Mouse (Mus musculus) lung, embryonic 16.5 days (tissue): ENCODE measurements around the gene Gm19684. TPM values are rescaled to one million over a fixed set of nuclear protein-coding genes. Genes with fewer than 3 reads are reported as not detected.
"Not testable (repeated sequence)": the region's sequence is repeated elsewhere in the genome, so short reads cannot be mapped to it uniquely, and the experiment has no call there.

Source experiments
- ATAC-seq: fragments of 200-750 bp; cut with Nextera tagmentation; 2 replicates; pipeline ENCODE4 v1.8.0; 2017; ENCODE audit warnings: low read depth, mild to moderate bottlenecking, moderate library complexity
- H3K27ac ChIP-seq: fragments of 300-500 bp; sonication (generic); 2 replicates; pipeline ENCODE4 v1.5.1; 2014; ENCODE audit warnings: mild to moderate bottlenecking, control low read depth, low read length
- H3K27me3 ChIP-seq: fragments of 300-500 bp; sonication (generic); 2 replicates; pipeline ENCODE4 v1.6.1; 2014; ENCODE audit warnings: low read depth, low read length, mixed read lengths; ENCODE audit not compliant: control insufficient read depth, insufficient read depth
- H3K36me3 ChIP-seq: fragments of 300-500 bp; sonication (generic); 2 replicates; pipeline ENCODE4 v1.6.1; 2014; ENCODE audit warnings: low read length; ENCODE audit not compliant: control insufficient read depth, insufficient read depth
- H3K4me1 ChIP-seq: fragments of 300-500 bp; sonication (generic); replicated peaks from 2 replicates; pipeline ENCODE4 v1.6.1; 2014; ENCODE audit warnings: low read length, mixed read lengths; ENCODE audit not compliant: control insufficient read depth, insufficient read depth
- H3K4me2 ChIP-seq: fragments of 300-500 bp; sonication (generic); 2 replicates; pipeline ENCODE4 v1.6.1; 2014; ENCODE audit warnings: low read depth, low read length, control low read depth
- H3K4me3 ChIP-seq: fragments of 300-500 bp; sonication (generic); 2 replicates; pipeline ENCODE4 v1.5.1; 2014; ENCODE audit warnings: mild to moderate bottlenecking, low read length, control low read depth
- H3K9ac ChIP-seq: fragments of 300-500 bp; sonication (generic); 2 replicates; pipeline ENCODE4 v1.6.1; 2014; ENCODE audit warnings: low read length, control low read depth
- H3K9me3 ChIP-seq: fragments of 300-500 bp; sonication (generic); 2 replicates; pipeline ENCODE4 v1.6.1; 2016; ENCODE audit warnings: low read length; ENCODE audit not compliant: control insufficient read depth
- WGBS: fragments of 180-500 bp; shearing (Covaris S2); extraction: QIAGEN DNeasy Blood & Tissue Kit; methylation state at CpG from one replicate; pipeline ENCODE4 v1.1.7; 2014; 5-methylcytosine and 5-hydroxymethylcytosine counted together
- polyA plus RNA-seq: library from polyadenylated mRNA; unstranded; fragments of >200 nt; fragmentation: Nextera tagmentation; extraction: Ambion mirVana; gene quantifications from 2 replicates; pipeline ENCODE4 v1.2.1, GENCODE M21; 2015

The Gm19684 gene
- polyA plus RNA-seq, 1 experiment from 2014 or later, result not detected

GRCm38 (mm10) chr17:36168039-36168652 is 46.7 kb downstream of the Gm19684 start, which contains the start of gene Gm8909:
Gene Gm8909 (minus strand): TSS chr17:36168537.
- peak within 1 kb of the TSS; percentile 59 for H3K4me3 ChIP-seq
- no peaks in the 10 kb centered on the region for H3K4me1 ChIP-seq
- H3K27me3 ChIP-seq, result peaks cover 22% of the 10 kb centered on the region
- peak; percentile 29 for ATAC-seq
- H3K36me3 ChIP-seq, result no peaks in the 10 kb centered on the region
- whole genome bisulfite sequencing, result 3% methylated on average over 62 of the region's 63 CpGs
- H3K9me3 ChIP-seq, result no peaks in the 10 kb centered on the region
- H3K4me2 ChIP-seq, result peak within 1 kb of the TSS; percentile 57
- peak within 1 kb of the TSS; percentile 71 for H3K9ac ChIP-seq
- H3K27ac ChIP-seq, result peak within 1 kb of the TSS; percentile 66

GRCm38 (mm10) chr17:36169094-36169493 is 47.6 kb downstream of the Gm19684 start:
- not testable (repeated sequence) for H3K9me3 ChIP-seq, H3K9ac ChIP-seq, H3K4me1 ChIP-seq, H3K4me3 ChIP-seq, H3K4me2 ChIP-seq, H3K36me3 ChIP-seq
- Histone ChIP-seq H3K27me3 (peaks cover 22% of the 10 kb centered on the region), H3K27ac (peak overlapping the region; percentile 66; the same call in 1 of the 2 replicates)
- ATAC-seq, result peak; percentile 42; the same call in 1 of the 2 replicates
- WGBS, result no CpG with 5 or more reads among the region's 1 CpGs

GRCm38 (mm10) chr17:36169753-36170152 is 48.3 kb downstream of the Gm19684 start:
- Histone ChIP-seq H3K9me3 (no peaks in the 10 kb centered on the region), H3K4me1 (no peaks in the 10 kb centered on the region), H3K27ac (peak overlapping the region; percentile 66), H3K4me2 (peak overlapping the region; percentile 17; the same call in 1 of the 2 replicates), H3K4me3 (no peak overlapping the region), H3K27me3 (peaks cover 22% of the 10 kb centered on the region), H3K9ac (no peak overlapping the region), H3K36me3 (no peaks in the 10 kb centered on the region)
- ATAC-seq, result no peak

- Histone ChIP-seq H3K27ac (peak overlapping the region; percentile 66; the same call in 1 of the 2 replicates), H3K4me1 (no peaks in the 10 kb centered on the region), H3K9ac (no peak overlapping the region), H3K27me3 (peaks cover 22% of the 10 kb centered on the region), H3K9me3 (no peaks in the 10 kb centered on the region), H3K4me3 (no peak overlapping the region), H3K36me3 (no peaks in the 10 kb centered on the region), H3K4me2 (no peak overlapping the region)
- 15% methylated on average over 1 of the region's 1 CpGs for WGBS
- ATAC-seq, result peak; percentile 59
These were observed 48.9 kb downstream of the Gm19684 start for GRCm38 (mm10) chr17:36170287-36170814.

GRCm38 (mm10) chr17:36176132-36176531 is 54.7 kb downstream of the Gm19684 start:
- H3K9ac ChIP-seq, H3K4me1 ChIP-seq, H3K36me3 ChIP-seq, ATAC-seq, H3K4me3 ChIP-seq, H3K27ac ChIP-seq, H3K9me3 ChIP-seq, H3K27me3 ChIP-seq, H3K4me2 ChIP-seq: not testable (repeated sequence)
- WGBS, result no CpG with 5 or more reads among the region's 2 CpGs

- H3K4me1 ChIP-seq, H3K9me3 ChIP-seq, H3K36me3 ChIP-seq, H3K27me3 ChIP-seq: not testable (repeated sequence)
- peak overlapping the region; percentile 59 for H3K27ac ChIP-seq
- peak overlapping the region; percentile 64 for H3K9ac ChIP-seq
- H3K4me3 ChIP-seq, result peak overlapping the region; percentile 47
- H3K4me2 ChIP-seq, result peak overlapping the region; percentile 63
- WGBS, result under 1% methylated on average over 36 of the region's 40 CpGs
- ATAC-seq, result peak; percentile 70
These were observed 57.5 kb downstream of the Gm19684 start for GRCm38 (mm10) chr17:36178938-36179337.

Other genes with a start within 250 kb of the Gm19684 start
- 40.2 and 42.4 TPM in 2 replicates for gene Dhx16, start 241.9 kb upstream of the Gm19684 start, polyA plus RNA-seq
- gene 2310061I04Rik, start 224.2 kb upstream of the Gm19684 start, polyA plus RNA-seq, result 15.6 TPM in 2 replicates
- gene Atat1, start 211.6 kb upstream of the Gm19684 start, polyA plus RNA-seq, result 62.6 and 62.7 TPM in 2 replicates
- 67.5 and 73.1 TPM in 2 replicates for gene Mrps18b, start 205.3 kb upstream of the Gm19684 start, polyA plus RNA-seq
- gene Ppp1r10, start 205.2 kb upstream of the Gm19684 start, polyA plus RNA-seq, result 38.0 and 40.5 TPM in 2 replicates
- 70.6 and 82.5 TPM in 2 replicates for gene Abcf1, start 151.9 kb upstream of the Gm19684 start, polyA plus RNA-seq
- gene Gnl1, start 141.8 kb upstream of the Gm19684 start, polyA plus RNA-seq, result 43.1 and 44.7 TPM in 2 replicates
- gene Prr3, start 141.4 kb upstream of the Gm19684 start, polyA plus RNA-seq, result 27.5 and 29.7 TPM in 2 replicates
- 2.0 and 2.2 TPM in 2 replicates for gene H2-T24, start 101.1 kb upstream of the Gm19684 start, polyA plus RNA-seq
- 7.2 and 11.7 TPM in 2 replicates for gene H2-T23, start 88.8 kb upstream of the Gm19684 start, polyA plus RNA-seq
- gene H2-T22, start 78.9 kb upstream of the Gm19684 start, polyA plus RNA-seq, result 18.8 and 19.4 TPM in 2 replicates
- not detected in 2 replicates for gene Gm6034, start 78.7 kb upstream of the Gm19684 start, polyA plus RNA-seq
- gene Gm11127, start 63.3 kb upstream of the Gm19684 start, polyA plus RNA-seq, result not detected in 2 replicates
- not detected in 2 replicates for gene Gm7030, start 7.7 kb downstream of the Gm19684 start, polyA plus RNA-seq
- gene Gm8909, start 46.9 kb downstream of the Gm19684 start, polyA plus RNA-seq, result 24.5 and 27.5 TPM in 2 replicates
- 0.80 and 1.1 TPM in 2 replicates for gene H2-T3, start 68.6 kb downstream of the Gm19684 start, polyA plus RNA-seq
- gene Rpp21, start 136.4 kb downstream of the Gm19684 start, polyA plus RNA-seq, result 193 and 196 TPM in 2 replicates
- gene Trim39, start 150.6 kb downstream of the Gm19684 start, polyA plus RNA-seq, result 16.8 and 17.4 TPM in 2 replicates
- gene H2-M10.2, start 164.8 kb downstream of the Gm19684 start, polyA plus RNA-seq, result not detected in 2 replicates
- gene H2-M10.1, start 204.5 kb downstream of the Gm19684 start, polyA plus RNA-seq, result not detected in 2 replicates
- gene H2-M10.3, start 246.7 kb downstream of the Gm19684 start, polyA plus RNA-seq, result not detected in 2 replicates